Mouse (Mus musculus) urinary bladder, adult 2 months (tissue): ENCODE data around the gene Taar3. TPM values are rescaled to one million over a fixed set of nuclear protein-coding genes. Genes with fewer than 3 reads are reported as not detected.

Experiments
- DNase-seq: peaks from one replicate; pipeline ENCODE4 v3.0.0; 2022; ENCODE audit warnings: low spot score
- polyA plus RNA-seq: library from polyadenylated mRNA; depleted of rRNA; stranded (reverse); fragments of >200 nt; gene quantifications from 2 replicates; pipeline ENCODE4 v1.2.3, GENCODE M21; 2012; rRNA removed

The Taar3 gene
- polyA plus RNA-seq, 1 experiment: not detected

DNA sequence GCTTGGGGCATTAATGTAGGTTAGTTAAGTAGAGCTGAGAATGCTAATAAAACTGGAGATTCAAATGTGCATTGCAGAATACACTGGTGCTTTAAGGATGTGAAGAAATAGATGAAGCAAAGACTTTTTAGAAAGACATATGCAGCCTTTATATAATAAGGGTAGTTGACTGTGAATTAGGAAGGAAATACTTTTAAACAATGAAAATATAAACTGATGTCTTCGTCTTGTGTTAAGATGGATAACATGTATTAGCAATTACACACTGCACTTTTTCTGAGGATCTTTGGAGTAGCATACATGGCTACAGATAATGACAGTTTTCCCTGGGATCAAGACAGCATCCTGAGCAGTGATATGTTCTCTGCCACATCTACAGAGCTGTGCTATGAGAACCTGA lies 50.3 kb downstream of the Taar3 start, which contains the start of gene Taar7b:
TSS of gene Taar7b (plus strand) at position 301 of the 400 bp plus-strand sequence.
- no peak for DNase-seq

Other genes starting within 250 kb of the Taar3 start
- gene Rps12, start 162.3 kb upstream of the Taar3 start, polyA plus RNA-seq: 4,107 and 4,241 TPM in 2 replicates
- 25.8 and 35.6 TPM in 2 replicates for gene Slc18b1, start 152.6 kb upstream of the Taar3 start, polyA plus RNA-seq
- gene Vnn3, start 98.1 kb upstream of the Taar3 start, polyA plus RNA-seq: 0.44 and 0.94 TPM in 2 replicates
- gene Vnn1, start 54.9 kb upstream of the Taar3 start, polyA plus RNA-seq: 1.7 and 2.0 TPM in 2 replicates
- not detected in 2 replicates for gene Taar1, start 29.2 kb upstream of the Taar3 start, polyA plus RNA-seq
- not detected in 2 replicates for gene Taar2, start 11.0 kb upstream of the Taar3 start, polyA plus RNA-seq
- gene Taar4, start 10.9 kb downstream of the Taar3 start, polyA plus RNA-seq: not detected in 2 replicates
- gene Taar5, start 21.1 kb downstream of the Taar3 start, polyA plus RNA-seq: not detected in 2 replicates
- not detected in 2 replicates for gene Taar6, start 36.1 kb downstream of the Taar3 start, polyA plus RNA-seq
- not detected in 2 replicates for gene Taar7a, start 43.9 kb downstream of the Taar3 start, polyA plus RNA-seq
- not detected in 2 replicates for gene Taar7b, start 50.4 kb downstream of the Taar3 start, polyA plus RNA-seq
- gene Taar7d, start 77.7 kb downstream of the Taar3 start, polyA plus RNA-seq: not detected in 2 replicates
- gene Taar7e, start 88.1 kb downstream of the Taar3 start, polyA plus RNA-seq: not detected in 2 replicates
- gene Taar7f, start 100.0 kb downstream of the Taar3 start, polyA plus RNA-seq: not detected in 2 replicates
- not detected in 2 replicates for gene Taar8a, start 126.9 kb downstream of the Taar3 start, polyA plus RNA-seq
- not detected in 2 replicates for gene Taar8b, start 142.7 kb downstream of the Taar3 start, polyA plus RNA-seq
- gene Taar8c, start 152.4 kb downstream of the Taar3 start, polyA plus RNA-seq: not detected in 2 replicates
- gene Taar9, start 160.0 kb downstream of the Taar3 start, polyA plus RNA-seq: not detected in 2 replicates
- 95.0 and 124 TPM in 2 replicates for gene Stx7, start 199.7 kb downstream of the Taar3 start, polyA plus RNA-seq